Mouse (Mus musculus): ENCODE data around the gene Hpgds. TPM values are rescaled to one million over a fixed set of nuclear protein-coding genes. Genes with fewer than 3 reads are reported as not detected.
A peak's percentile ranks its signal among the peaks of the same experiment; 100 is the strongest.

The Hpgds gene
- polyA plus RNA-seq, 1 experiment: 0.83 TPM

GRCm38 (mm10) chr6:65126074-65126726 lies 18.5 kb downstream of the Hpgds start:
- H3K27ac ChIP-seq (ENCODE audit: insufficient read depth, low read depth, low read length): no peak overlapping the region
- no peaks in the 10 kb centered on the region for H3K27me3 ChIP-seq (replicated peaks; ENCODE audit: control insufficient read depth, insufficient read depth, low read length)
- TF ChIP-seq POLR2A (IDR thresholded peaks at IDR 0.05; ENCODE audit: low read depth, low read length) (no peak), CTCF (conservative IDR thresholded peaks at IDR 0.05; ENCODE audit: insufficient read depth, insufficient read length, low read depth, low read length) (peak; percentile 80)
- 15% methylated on average over 2 of the region's 2 CpGs for WGBS
- peak; percentile 41 for DNase-seq
- H3K4me1 ChIP-seq (ENCODE audit: control insufficient read depth, insufficient read depth, low read length): no peaks in the 10 kb centered on the region
- H3K36me3 ChIP-seq (ENCODE audit: control insufficient read depth, insufficient read depth, low read length): no peaks in the 10 kb centered on the region
- no peak overlapping the region for H3K4me3 ChIP-seq (ENCODE audit: insufficient read depth, low read depth, low read length)

GRCm38 (mm10) chr6:65117540-65117939 lies 27.2 kb downstream of the Hpgds start:
- no peak for DNase-seq
- Histone ChIP-seq H3K36me3 (ENCODE audit: control insufficient read depth, insufficient read depth, low read length) (no peaks in the 10 kb centered on the region; the same call in 1 of the 2 replicates), H3K27ac (ENCODE audit: insufficient read depth, low read depth, low read length) (no peak overlapping the region), H3K27me3 (replicated peaks; ENCODE audit: control insufficient read depth, insufficient read depth, low read length) (no peaks in the 10 kb centered on the region), H3K4me1 (ENCODE audit: control insufficient read depth, insufficient read depth, low read length) (no peaks in the 10 kb centered on the region), H3K4me3 (ENCODE audit: insufficient read depth, low read depth, low read length) (no peak overlapping the region)
- no peak for TF ChIP-seq CTCF (conservative IDR thresholded peaks at IDR 0.05; ENCODE audit: insufficient read depth, insufficient read length, low read depth, low read length)
- TF ChIP-seq POLR2A (IDR thresholded peaks at IDR 0.05; ENCODE audit: low read depth, low read length): no peak
- 81% methylated on average over 1 of the region's 1 CpGs for WGBS

- 79% methylated on average over 2 of the region's 2 CpGs for WGBS
- DNase-seq: peak; percentile 5
- H3K4me3 ChIP-seq (ENCODE audit: insufficient read depth, low read depth, low read length): no peak overlapping the region
- no peak overlapping the region for H3K27ac ChIP-seq (ENCODE audit: insufficient read depth, low read depth, low read length)
- peaks cover 2% of the 10 kb centered on the region for H3K36me3 ChIP-seq (ENCODE audit: control insufficient read depth, insufficient read depth, low read length)
- H3K27me3 ChIP-seq (replicated peaks; ENCODE audit: control insufficient read depth, insufficient read depth, low read length): no peaks in the 10 kb centered on the region
- TF ChIP-seq CTCF (conservative IDR thresholded peaks at IDR 0.05; ENCODE audit: insufficient read depth, insufficient read length, low read depth, low read length) (no peak), POLR2A (IDR thresholded peaks at IDR 0.05; ENCODE audit: low read depth, low read length) (no peak)
- no peaks in the 10 kb centered on the region for H3K4me1 ChIP-seq (ENCODE audit: control insufficient read depth, insufficient read depth, low read length)
These were observed 29.8 kb downstream of the Hpgds start for GRCm38 (mm10) chr6:65114902-65115301.

- DNase-seq: peak; percentile 13
- Histone ChIP-seq H3K36me3 (ENCODE audit: control insufficient read depth, insufficient read depth, low read length) (peaks cover 1% of the 10 kb centered on the region; the same call in 1 of the 2 replicates), H3K4me3 (ENCODE audit: insufficient read depth, low read depth, low read length) (no peak overlapping the region), H3K4me1 (ENCODE audit: control insufficient read depth, insufficient read depth, low read length) (no peaks in the 10 kb centered on the region), H3K27ac (ENCODE audit: insufficient read depth, low read depth, low read length) (no peak overlapping the region), H3K27me3 (replicated peaks; ENCODE audit: control insufficient read depth, insufficient read depth, low read length) (no peaks in the 10 kb centered on the region)
- TF ChIP-seq CTCF (conservative IDR thresholded peaks at IDR 0.05; ENCODE audit: insufficient read depth, insufficient read length, low read depth, low read length): no peak
- no peak for TF ChIP-seq POLR2A (IDR thresholded peaks at IDR 0.05; ENCODE audit: low read depth, low read length)
- 89% methylated on average over 1 of the region's 1 CpGs for WGBS
These were observed 65.6 kb downstream of the Hpgds start for GRCm38 (mm10) chr6:65079139-65079538.

- Histone ChIP-seq H3K27me3 (replicated peaks; ENCODE audit: control insufficient read depth, insufficient read depth, low read length) (no peaks in the 10 kb centered on the region), H3K36me3 (ENCODE audit: control insufficient read depth, insufficient read depth, low read length) (peaks cover 7% of the 10 kb centered on the region), H3K27ac (ENCODE audit: insufficient read depth, low read depth, low read length) (no peak overlapping the region), H3K4me3 (ENCODE audit: insufficient read depth, low read depth, low read length) (no peak overlapping the region), H3K4me1 (ENCODE audit: control insufficient read depth, insufficient read depth, low read length) (no peaks in the 10 kb centered on the region)
- TF ChIP-seq CTCF (conservative IDR thresholded peaks at IDR 0.05; ENCODE audit: insufficient read depth, insufficient read length, low read depth, low read length): no peak
- TF ChIP-seq POLR2A (IDR thresholded peaks at IDR 0.05; ENCODE audit: low read depth, low read length): no peak
- no peak for DNase-seq
- 71% methylated on average over 2 of the region's 2 CpGs for WGBS
These were observed 69.5 kb downstream of the Hpgds start for GRCm38 (mm10) chr6:65075201-65075600.

Other genes with a start within 250 kb of the Hpgds start
- 12.6 and 13.9 TPM in 2 replicates for gene Smarcad1, start 102.3 kb downstream of the Hpgds start, polyA plus RNA-seq (2012; rRNA removed)
- gene C130060K24Rik, start 236.2 kb upstream of the Hpgds start, polyA plus RNA-seq (2012; rRNA removed): not detected in 2 replicates